In the genomic region with DNA sequence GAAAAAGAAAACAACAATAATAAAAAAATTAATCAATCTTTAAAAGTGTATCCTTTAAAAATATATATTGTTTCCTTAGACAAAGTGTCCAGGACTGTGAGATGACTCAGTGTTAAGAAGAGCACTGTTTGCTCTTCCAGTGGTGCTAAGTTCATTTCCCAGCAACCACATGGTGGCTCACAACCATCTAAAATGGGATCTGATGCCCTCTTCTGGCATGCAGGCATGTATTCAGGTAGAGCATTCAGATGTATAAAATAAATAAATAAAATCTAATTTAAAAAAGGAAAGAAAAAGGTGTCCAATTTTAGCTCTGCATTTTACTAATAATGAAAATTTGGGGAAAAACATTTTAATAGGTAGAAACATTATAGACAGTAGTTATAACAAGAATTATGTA, we compare ENCODE assay signal across 26 mouse cellular contexts. TPM values are rescaled to one million over a fixed set of nuclear protein-coding genes. Genes with fewer than 3 reads are reported as not detected.
DNase-seq lines count a peak whose midpoint lies in the region; ATAC-seq and TF ChIP-seq lines count a peak whose summit lies in the region.
"Had no signal": no experiment of that assay in that cellular context is flagged by ENCODE, and none has a peak within 500 bp of the region (broad histone marks: within the 10 kb centered on the region; RNA-seq: fewer than 3 reads in every experiment).

No protein-coding gene starts in this region.

- H3K4me2 ChIP-seq in hindbrain, postnatal 0 days (ENCODE audit: low read depth, low read length) = no peak overlapping the region
- no peak overlapping the region for H3K4me2 ChIP-seq in hindbrain, embryonic 11.5 days (replicated peaks; ENCODE audit: low read depth, low read length)
- no peak overlapping the region for H3K4me2 ChIP-seq in liver, embryonic 14.5 days (ENCODE audit: low read depth)
- H3K4me2 ChIP-seq in liver, embryonic 12.5 days = no peak overlapping the region
- H3K4me2 ChIP-seq in CH12.LX (ENCODE audit: insufficient read depth, low read depth, poor library complexity, severe bottlenecking) = no peak overlapping the region
- H3K4me2 ChIP-seq: embryonic facial prominence, embryonic 15.5 days; forebrain, embryonic 15.5 days; heart, embryonic 15.5 days; limb, embryonic 15.5 days; midbrain, embryonic 13.5 days; neural tube, embryonic 12.5 days had no signal

- no peak overlapping the region for H3K4me3 ChIP-seq in hindbrain, postnatal 0 days (ENCODE audit: low read length)
- no peak overlapping the region for H3K4me3 ChIP-seq in hindbrain, embryonic 11.5 days (ENCODE audit: low read depth, low read length)
- no peak overlapping the region for H3K4me3 ChIP-seq in liver, embryonic 14.5 days (ENCODE audit: insufficient read depth in 1 of 2, low read depth in 2 of 2, low read length in 2 of 2)
- no peak overlapping the region for H3K4me3 ChIP-seq in liver, embryonic 12.5 days
- no peak overlapping the region for H3K4me3 ChIP-seq in CH12.LX (replicated peaks in 1 of 3; ENCODE audit: low read depth in 2 of 3, low read length in 2 of 3, poor library complexity in 1 of 3)
- H3K4me3 ChIP-seq: embryonic facial prominence, embryonic 15.5 days; forebrain, embryonic 15.5 days; heart, embryonic 15.5 days; limb, embryonic 15.5 days; megakaryocyte, embryonic 14.5 days; midbrain, embryonic 13.5 days; neural tube, embryonic 12.5 days had no signal

- no peak for TF ChIP-seq EP300 in liver, embryonic 14.5 days (IDR thresholded peaks at IDR 0.05; ENCODE audit: low read depth)
- TF ChIP-seq EP300 in CH12.LX (IDR thresholded peaks at IDR 0.05; ENCODE audit: low read length) = no peak

- dilution Hi-C loops in CH12.LX (cut with MboI; ENCODE audit: extremely low pct_ligation_motif_present, extremely low pct_unique_long_range_greater_than_20kb, low sequenced_read_pairs) = no loop called here

- TF ChIP-seq CTCF in hindbrain, postnatal 0 days (IDR thresholded peaks at IDR 0.05; ENCODE audit: low read depth) = peak; percentile 49
- 0 out of 2 replicates have a peak, but pooled peaks have one; percentile 22 for TF ChIP-seq CTCF in liver, embryonic 14.5 days (IDR thresholded peaks at IDR 0.05; ENCODE audit: low read depth)
- TF ChIP-seq CTCF in CH12.LX (conservative IDR thresholded peaks at IDR 0.05 in 1 of 2, IDR thresholded peaks at IDR 0.05 in 1 of 2; ENCODE audit: low read depth in 2 of 2, low read length in 2 of 2) = peak in 1 of 2 experiments; percentile 69; a peak in 2 of 4 replicates
- TF ChIP-seq CTCF in brain, embryonic 14.5 days (IDR thresholded peaks at IDR 0.05; ENCODE audit: borderline replicate concordance, extremely low read depth, insufficient read depth, insufficient read length) = peak; percentile 6; the same call in 1 of the 2 replicates

- in situ Hi-C loops in CH12.LX (cut with MboI; ENCODE audit: low pct_ligation_motif_present, low pct_unique_long_range_greater_than_20kb, low sequenced_read_pairs) = no loop called here

- no peak overlapping the region for H3K9ac ChIP-seq in hindbrain, postnatal 0 days (replicated peaks; ENCODE audit: low read length)
- no peak overlapping the region for H3K9ac ChIP-seq in hindbrain, embryonic 11.5 days (ENCODE audit: low read depth, low read length)
- H3K9ac ChIP-seq in liver, embryonic 14.5 days (replicated peaks) = no peak overlapping the region
- no peak overlapping the region for H3K9ac ChIP-seq in liver, embryonic 12.5 days
- H3K9ac ChIP-seq in CH12.LX (ENCODE audit: insufficient read depth, low read depth) = no peak overlapping the region
- H3K9ac ChIP-seq: embryonic facial prominence, embryonic 15.5 days; forebrain, embryonic 15.5 days; heart, embryonic 15.5 days; limb, embryonic 15.5 days; midbrain, embryonic 13.5 days; neural tube, embryonic 12.5 days had no signal

- peaks cover 18% of the 10 kb centered on the region; the same call in 1 of the 2 replicates for H3K36me3 ChIP-seq in hindbrain, postnatal 0 days (ENCODE audit: insufficient read depth, low read length)
- H3K36me3 ChIP-seq in hindbrain, embryonic 11.5 days (ENCODE audit: control insufficient read depth, insufficient read depth, low read length) = no peaks in the 10 kb centered on the region
- no peaks in the 10 kb centered on the region for H3K36me3 ChIP-seq in liver, embryonic 14.5 days (replicated peaks; ENCODE audit: control insufficient read depth, insufficient read depth, low read depth)
- peaks cover 25% of the 10 kb centered on the region; the same call in 1 of the 2 replicates for H3K36me3 ChIP-seq in liver, embryonic 12.5 days
- H3K36me3 ChIP-seq in CH12.LX (replicated peaks in 1 of 2; ENCODE audit: control insufficient read depth in 1 of 2, insufficient read depth in 1 of 2, low read length in 1 of 2) = peaks cover 2 to 45% of the 10 kb centered on the region in 2 experiments
- H3K36me3 ChIP-seq: embryonic facial prominence, embryonic 15.5 days had no signal

- no peak for DNase-seq in hindbrain, postnatal 0 days (ENCODE audit: low spot score)
- no peak for DNase-seq in hindbrain, embryonic 11.5 days (ENCODE audit: low spot score)
- DNase-seq in liver, embryonic 14.5 days (ENCODE audit: low read depth in 3 of 3, low spot score in 3 of 3) = no peak
- DNase-seq in CH12.LX (ENCODE audit: extremely low read depth) (no peak), adipocyte (ENCODE audit: low spot score) (no peak)
- DNase-seq in brain, embryonic 14.5 days (ENCODE audit: low read depth) = no peak
- no peak for DNase-seq in retina, postnatal 1 day
- DNase-seq: adrenal gland, adult 2 months; cerebellum, adult 8-10 months; gastrocnemius, postnatal 25 days; kidney, adult 8-10 months; kidney, postnatal 25 days; left cerebral cortex, postnatal 4 days; lung, adult 18-20 months; lung, postnatal 14 days; right cerebral cortex, postnatal 25 days; spleen, adult 18-20 months had no signal

- H3K4me1 ChIP-seq in hindbrain, postnatal 0 days (ENCODE audit: insufficient read depth, low read length) = no peaks in the 10 kb centered on the region
- H3K4me1 ChIP-seq in hindbrain, embryonic 11.5 days (replicated peaks; ENCODE audit: control insufficient read depth, insufficient read depth, low read length) = no peaks in the 10 kb centered on the region
- H3K4me1 ChIP-seq in liver, embryonic 14.5 days (replicated peaks; ENCODE audit: control insufficient read depth in 2 of 2, insufficient read depth in 2 of 2, low read length in 1 of 2) = no peaks in the 10 kb centered on the region
- H3K4me1 ChIP-seq in liver, embryonic 12.5 days = no peaks in the 10 kb centered on the region
- peaks cover 0 to 49% of the 10 kb centered on the region in 2 experiments; a peak in 2 of 4 replicates for H3K4me1 ChIP-seq in CH12.LX (ENCODE audit: control insufficient read depth in 1 of 2, insufficient read depth in 2 of 2)
- H3K4me1 ChIP-seq: embryonic facial prominence, embryonic 15.5 days; forebrain, embryonic 15.5 days; heart, embryonic 15.5 days; limb, embryonic 15.5 days; midbrain, embryonic 13.5 days; neural tube, embryonic 12.5 days had no signal

- ATAC-seq in hindbrain, postnatal 0 days = no peak
- ATAC-seq in hindbrain, embryonic 11.5 days (ENCODE audit: low FRiP score) = no peak
- ATAC-seq in liver, embryonic 14.5 days (ENCODE audit: insufficient read depth) = no peak
- no peak for ATAC-seq in liver, embryonic 12.5 days
- ATAC-seq: forebrain, embryonic 15.5 days; midbrain, embryonic 13.5 days had no signal

- H3K9me3 ChIP-seq in hindbrain, postnatal 0 days (ENCODE audit: low read length) = no peaks in the 10 kb centered on the region
- H3K9me3 ChIP-seq in hindbrain, embryonic 11.5 days (ENCODE audit: control insufficient read depth, low read length) = no peaks in the 10 kb centered on the region
- no peaks in the 10 kb centered on the region for H3K9me3 ChIP-seq in liver, embryonic 14.5 days (ENCODE audit: control insufficient read depth, low read length)
- H3K9me3 ChIP-seq in liver, embryonic 12.5 days (replicated peaks) = no peaks in the 10 kb centered on the region
- no peaks in the 10 kb centered on the region for H3K9me3 ChIP-seq in CH12.LX (replicated peaks; ENCODE audit: low read length)
- H3K9me3 ChIP-seq: embryonic facial prominence, embryonic 15.5 days; forebrain, embryonic 15.5 days; heart, embryonic 15.5 days; limb, embryonic 15.5 days; megakaryocyte, embryonic 14.5 days; midbrain, embryonic 13.5 days; neural tube, embryonic 12.5 days had no signal

- TF ChIP-seq RAD21 in CH12.LX (IDR thresholded peaks at IDR 0.05; ENCODE audit: low read depth, low read length) = peak; percentile 38

- H3K27ac ChIP-seq in hindbrain, postnatal 0 days = no peak overlapping the region
- no peak overlapping the region for H3K27ac ChIP-seq in hindbrain, embryonic 11.5 days (ENCODE audit: low read depth, low read length)
- no peak overlapping the region for H3K27ac ChIP-seq in liver, embryonic 14.5 days
- no peak overlapping the region for H3K27ac ChIP-seq in liver, embryonic 12.5 days
- H3K27ac ChIP-seq in CH12.LX (ENCODE audit: insufficient read depth, low read depth) = no peak overlapping the region
- H3K27ac ChIP-seq: embryonic facial prominence, embryonic 15.5 days; forebrain, embryonic 15.5 days; heart, embryonic 15.5 days; limb, embryonic 15.5 days; midbrain, embryonic 13.5 days; neural tube, embryonic 12.5 days had no signal

- no peaks in the 10 kb centered on the region for H3K79me2 ChIP-seq in CH12.LX (replicated peaks; ENCODE audit: control insufficient read depth, extremely low read depth, insufficient read depth, poor library complexity, severe bottlenecking)

- no peaks in the 10 kb centered on the region for H3K27me3 ChIP-seq in hindbrain, postnatal 0 days (ENCODE audit: insufficient read depth, low read length)
- no peaks in the 10 kb centered on the region for H3K27me3 ChIP-seq in hindbrain, embryonic 11.5 days (ENCODE audit: control insufficient read depth, insufficient read depth, low read length)
- H3K27me3 ChIP-seq in liver, embryonic 14.5 days (ENCODE audit: control insufficient read depth, insufficient read depth, low read length) = no peaks in the 10 kb centered on the region
- no peaks in the 10 kb centered on the region for H3K27me3 ChIP-seq in liver, embryonic 12.5 days (replicated peaks)
- no peaks in the 10 kb centered on the region for H3K27me3 ChIP-seq in CH12.LX (replicated peaks)
- H3K27me3 ChIP-seq: embryonic facial prominence, embryonic 15.5 days; forebrain, embryonic 15.5 days; heart, embryonic 15.5 days; limb, embryonic 15.5 days; megakaryocyte, embryonic 14.5 days; midbrain, embryonic 13.5 days; neural tube, embryonic 12.5 days had no signal

- no peak for TF ChIP-seq POLR2A in CH12.LX (IDR thresholded peaks at IDR 0.05; ENCODE audit: low read depth, low read length)
- TF ChIP-seq POLR2A in brain, embryonic 14.5 days (IDR thresholded peaks at IDR 0.05; ENCODE audit: borderline replicate concordance, extremely low read depth, insufficient read depth, insufficient read length, poor library complexity, severe bottlenecking) = no peak

RNA-seq across cellular contexts. Expression of gene Mpc1, which starts 13.1 kb away (rescaled TPM):
- total RNA-seq in hindbrain, postnatal 0 days (2014; rRNA removed) = 485 and 522 TPM in 2 replicates
- 608 and 645 TPM in 2 replicates for polyA plus RNA-seq in hindbrain, postnatal 0 days (2015; fragmentation: Nextera tagmentation; extraction: Ambion mirVana)
- 116 and 125 TPM in 2 replicates for polyA plus RNA-seq in hindbrain, embryonic 11.5 days (2014; fragmentation: Nextera tagmentation; extraction: Ambion mirVana)
- polyA plus RNA-seq in liver, embryonic 14.5 days (2012; rRNA removed) = 45.9 and 50.5 TPM in 2 replicates
- 150 and 151 TPM in 2 replicates for polyA plus RNA-seq in liver, embryonic 14.5 days (2014; fragmentation: Nextera tagmentation; extraction: Ambion mirVana)
- polyA plus RNA-seq in liver, embryonic 12.5 days (2016; fragmentation: Nextera tagmentation; extraction: Ambion mirVana) = 102 and 104 TPM in 2 replicates
- total RNA-seq in CH12.LX (2012; rRNA removed) (60.4 and 66.7 TPM in 2 replicates), CH12.LX (2014; rRNA removed) (232 and 250 TPM in 2 replicates)
- 75.4 and 77.4 TPM in 2 replicates for polyA plus RNA-seq in CH12.LX (2012; ENCODE audit: insufficient read length, low read depth)
- polyA plus RNA-seq in brain, embryonic 14.5 days (2012; rRNA removed) = 141 and 162 TPM in 2 replicates

RNA-seq across cellular contexts. Expression of gene Sft2d1, which starts 15.1 kb away (rescaled TPM):
- total RNA-seq in hindbrain, postnatal 0 days (2014; rRNA removed) = 74.5 and 98.7 TPM in 2 replicates
- polyA plus RNA-seq in hindbrain, postnatal 0 days (2015; fragmentation: Nextera tagmentation; extraction: Ambion mirVana) = 171 and 172 TPM in 2 replicates
- 72.5 and 79.6 TPM in 2 replicates for polyA plus RNA-seq in hindbrain, embryonic 11.5 days (2014; fragmentation: Nextera tagmentation; extraction: Ambion mirVana)
- polyA plus RNA-seq in liver, embryonic 14.5 days (2012; rRNA removed) = 39.5 and 46.9 TPM in 2 replicates
- 51.7 and 51.9 TPM in 2 replicates for polyA plus RNA-seq in liver, embryonic 14.5 days (2014; fragmentation: Nextera tagmentation; extraction: Ambion mirVana)
- 64.0 and 64.8 TPM in 2 replicates for polyA plus RNA-seq in liver, embryonic 12.5 days (2016; fragmentation: Nextera tagmentation; extraction: Ambion mirVana)
- total RNA-seq in CH12.LX (2012; rRNA removed) = 63.4 and 71.7 TPM in 2 replicates
- total RNA-seq in CH12.LX (2014; rRNA removed) = 121 and 127 TPM in 2 replicates
- 63.8 and 75.1 TPM in 2 replicates for polyA plus RNA-seq in CH12.LX (2012; ENCODE audit: insufficient read length, low read depth)
- polyA plus RNA-seq in brain, embryonic 14.5 days (2012; rRNA removed) = 156 and 229 TPM in 2 replicates

RNA-seq across cellular contexts. Expression of gene Prr18, which starts 41.4 kb away (rescaled TPM):
- total RNA-seq in hindbrain, postnatal 0 days (2014; rRNA removed) = 40.9 and 41.2 TPM in 2 replicates
- polyA plus RNA-seq in hindbrain, postnatal 0 days (2015; fragmentation: Nextera tagmentation; extraction: Ambion mirVana) = 17.6 and 18.0 TPM in 2 replicates
- polyA plus RNA-seq in hindbrain, embryonic 11.5 days (2014; fragmentation: Nextera tagmentation; extraction: Ambion mirVana) = 1.5 TPM in 2 replicates
- 0.03 and 0.06 TPM in 2 replicates for polyA plus RNA-seq in liver, embryonic 14.5 days (2012; rRNA removed)
- not detected in 2 replicates for polyA plus RNA-seq in liver, embryonic 14.5 days (2014; fragmentation: Nextera tagmentation; extraction: Ambion mirVana)
- polyA plus RNA-seq in liver, embryonic 12.5 days (2016; fragmentation: Nextera tagmentation; extraction: Ambion mirVana) = 0.04 and 0.12 TPM in 2 replicates
- total RNA-seq in CH12.LX (2012; rRNA removed) = 0.08 TPM in 1 of 2 replicates, not detected in the other
- total RNA-seq in CH12.LX (2014; rRNA removed) = 0.07 and 0.12 TPM in 2 replicates
- 0.07 TPM in 1 of 2 replicates, not detected in the other for polyA plus RNA-seq in CH12.LX (2012; ENCODE audit: insufficient read length, low read depth)
- 21.3 and 29.3 TPM in 2 replicates for polyA plus RNA-seq in brain, embryonic 14.5 days (2012; rRNA removed)
- total RNA-seq: hematopoietic stem cell, adult 5-6 weeks had no signal

RNA-seq across cellular contexts. Expression of gene T2, which starts 60.0 kb away (rescaled TPM):
- 0.10 and 0.11 TPM in 2 replicates for total RNA-seq in hindbrain, postnatal 0 days (2014; rRNA removed)
- polyA plus RNA-seq in hindbrain, postnatal 0 days (2015; fragmentation: Nextera tagmentation; extraction: Ambion mirVana) = 0.55 and 0.69 TPM in 2 replicates
- polyA plus RNA-seq in hindbrain, embryonic 11.5 days (2014; fragmentation: Nextera tagmentation; extraction: Ambion mirVana) = 0.53 and 0.59 TPM in 2 replicates
- 0.04 and 0.09 TPM in 2 replicates for polyA plus RNA-seq in liver, embryonic 14.5 days (2012; rRNA removed)
- polyA plus RNA-seq in liver, embryonic 14.5 days (2014; fragmentation: Nextera tagmentation; extraction: Ambion mirVana) = not detected in 2 replicates
- 0.08 and 0.15 TPM in 2 replicates for polyA plus RNA-seq in liver, embryonic 12.5 days (2016; fragmentation: Nextera tagmentation; extraction: Ambion mirVana)
- total RNA-seq in CH12.LX (2012; rRNA removed) = not detected in 2 replicates
- not detected in 2 replicates for total RNA-seq in CH12.LX (2014; rRNA removed)
- polyA plus RNA-seq in CH12.LX (2012; ENCODE audit: insufficient read length, low read depth) = not detected in 2 replicates
- 0.81 and 1.4 TPM in 2 replicates for polyA plus RNA-seq in brain, embryonic 14.5 days (2012; rRNA removed)
- total RNA-seq: adrenal gland, adult 2 months; gastrocnemius, postnatal 25 days; hematopoietic stem cell, adult 5-6 weeks had no signal
- polyA plus RNA-seq: adrenal gland, adult 2 months had no signal

RNA-seq across cellular contexts. Expression of gene Ccr6, which starts 60.0 kb away (rescaled TPM):
- not detected in 2 replicates for total RNA-seq in hindbrain, postnatal 0 days (2014; rRNA removed)
- not detected in 2 replicates for polyA plus RNA-seq in hindbrain, postnatal 0 days (2015; fragmentation: Nextera tagmentation; extraction: Ambion mirVana)
- polyA plus RNA-seq in hindbrain, embryonic 11.5 days (2014; fragmentation: Nextera tagmentation; extraction: Ambion mirVana) = not detected in 2 replicates
- polyA plus RNA-seq in liver, embryonic 14.5 days (2012; rRNA removed) = 0.04 TPM in 1 of 2 replicates, not detected in the other
- not detected in 2 replicates for polyA plus RNA-seq in liver, embryonic 14.5 days (2014; fragmentation: Nextera tagmentation; extraction: Ambion mirVana)
- polyA plus RNA-seq in liver, embryonic 12.5 days (2016; fragmentation: Nextera tagmentation; extraction: Ambion mirVana) = 0.22 TPM in 1 of 2 replicates, not detected in the other
- total RNA-seq in CH12.LX (2012; rRNA removed) = 1.5 and 1.8 TPM in 2 replicates
- total RNA-seq in CH12.LX (2014; rRNA removed) = 4.1 and 5.2 TPM in 2 replicates
- polyA plus RNA-seq in CH12.LX (2012; ENCODE audit: insufficient read length, low read depth) = 8.0 TPM in 2 replicates
- not detected in 2 replicates for polyA plus RNA-seq in brain, embryonic 14.5 days (2012; rRNA removed)
- total RNA-seq: adrenal gland, adult 2 months; gastrocnemius, postnatal 25 days; hematopoietic stem cell, adult 5-6 weeks; left cerebral cortex, postnatal 4 days had no signal
- polyA plus RNA-seq: embryonic facial prominence, embryonic 15.5 days; forebrain, embryonic 15.5 days; limb, embryonic 15.5 days; midbrain, embryonic 13.5 days; neural tube, embryonic 12.5 days had no signal
